Mouse (Mus musculus): ENCODE measurements around the gene Rftn1. TPM values are rescaled to one million over a fixed set of nuclear protein-coding genes. Genes with fewer than 3 reads are reported as not detected.

Gene Rftn1
- polyA plus RNA-seq, 1 experiment from 2014 or later = 17.0 TPM

GRCm38 (mm10) chr17:50061446-50061845 is 129.0 kb downstream of the Rftn1 start:
- ATAC-seq (ENCODE audit: low FRiP score) = no peak
- Histone ChIP-seq H3K4me1 (replicated peaks) (0 out of 2 replicates have a peak, but pooled peaks cover 4% of the 10 kb centered on the region), H3K9ac (no peak overlapping the region), H3K9me3 (no peaks in the 10 kb centered on the region), H3K27ac (no peak overlapping the region), H3K36me3 (no peaks in the 10 kb centered on the region), H3K4me3 (no peak overlapping the region), H3K27me3 (no peaks in the 10 kb centered on the region), H3K4me2 (no peak overlapping the region)
- WGBS = 94% methylated on average over 4 of the region's 4 CpGs

GRCm38 (mm10) chr17:50060220-50060619 is 130.3 kb downstream of the Rftn1 start:
- Histone ChIP-seq H3K4me2 (no peak overlapping the region), H3K27me3 (no peaks in the 10 kb centered on the region), H3K9ac (no peak overlapping the region), H3K4me3 (no peak overlapping the region), H3K36me3 (no peaks in the 10 kb centered on the region), H3K9me3 (no peaks in the 10 kb centered on the region), H3K27ac (no peak overlapping the region), H3K4me1 (replicated peaks) (peaks cover 5% of the 10 kb centered on the region)
- WGBS = 85% methylated on average over 2 of the region's 2 CpGs
- no peak for ATAC-seq (ENCODE audit: low FRiP score)

- no peak overlapping the region for H3K4me2 ChIP-seq
- no peak overlapping the region for H3K4me3 ChIP-seq
- 93% methylated on average over 5 of the region's 5 CpGs for WGBS
- no peak overlapping the region for H3K27ac ChIP-seq
- H3K9ac ChIP-seq = no peak overlapping the region
- H3K36me3 ChIP-seq = no peaks in the 10 kb centered on the region
- H3K4me1 ChIP-seq (replicated peaks) = peaks cover 13% of the 10 kb centered on the region
- no peak for ATAC-seq (ENCODE audit: low FRiP score)
- no peaks in the 10 kb centered on the region for H3K9me3 ChIP-seq
- H3K27me3 ChIP-seq = no peaks in the 10 kb centered on the region
Observed at GRCm38 (mm10) chr17:50059417-50059816, 131.1 kb downstream of the Rftn1 start.

GRCm38 (mm10) chr17:50055154-50055756 is 135.2 kb downstream of the Rftn1 start:
- ATAC-seq (ENCODE audit: low FRiP score) = peak; percentile 40; the same call in 1 of the 2 replicates
- H3K9ac ChIP-seq = no peak overlapping the region

GRCm38 (mm10) chr17:50054586-50054985 is 135.9 kb downstream of the Rftn1 start:
- Histone ChIP-seq H3K36me3 (no peaks in the 10 kb centered on the region), H3K4me1 (replicated peaks) (peaks cover 16% of the 10 kb centered on the region), H3K4me2 (no peak overlapping the region), H3K4me3 (no peak overlapping the region), H3K9me3 (no peaks in the 10 kb centered on the region), H3K27ac (peak overlapping the region; percentile 74), H3K9ac (no peak overlapping the region), H3K27me3 (no peaks in the 10 kb centered on the region)
- ATAC-seq (ENCODE audit: low FRiP score) = peak; percentile 68
- WGBS = 64% methylated on average over 7 of the region's 7 CpGs

More at GRCm38 (mm10) chr17:50055154-50055756, 135.2 kb downstream of the Rftn1 start:
- WGBS = 39% methylated on average over 16 of the region's 16 CpGs
- Histone ChIP-seq H3K36me3 (no peaks in the 10 kb centered on the region), H3K4me1 (replicated peaks) (peaks cover 16% of the 10 kb centered on the region), H3K9me3 (no peaks in the 10 kb centered on the region), H3K4me3 (no peak overlapping the region), H3K27me3 (no peaks in the 10 kb centered on the region), H3K4me2 (no peak overlapping the region), H3K27ac (peak overlapping the region; percentile 74)

GRCm38 (mm10) chr17:50053961-50054360 is 136.5 kb downstream of the Rftn1 start:
- no peak overlapping the region for H3K4me3 ChIP-seq
- H3K4me1 ChIP-seq (replicated peaks) = peaks cover 16% of the 10 kb centered on the region
- H3K36me3 ChIP-seq = no peaks in the 10 kb centered on the region
- no peaks in the 10 kb centered on the region for H3K27me3 ChIP-seq
- no peak overlapping the region for H3K27ac ChIP-seq
- WGBS = 97% methylated on average over 1 of the region's 1 CpGs
- no peaks in the 10 kb centered on the region for H3K9me3 ChIP-seq
- H3K4me2 ChIP-seq = no peak overlapping the region
- ATAC-seq (ENCODE audit: low FRiP score) = 0 out of 2 replicates have a peak, but pooled peaks have one; percentile 23
- H3K9ac ChIP-seq = no peak overlapping the region

- Histone ChIP-seq H3K36me3 (no peaks in the 10 kb centered on the region), H3K4me3 (no peak overlapping the region), H3K4me2 (no peak overlapping the region), H3K27ac (no peak overlapping the region), H3K9me3 (no peaks in the 10 kb centered on the region), H3K27me3 (no peaks in the 10 kb centered on the region), H3K4me1 (replicated peaks) (peaks cover 23% of the 10 kb centered on the region), H3K9ac (no peak overlapping the region)
- WGBS = 72% methylated on average over 7 of the region's 7 CpGs
- no peak for ATAC-seq (ENCODE audit: low FRiP score)
Observed at GRCm38 (mm10) chr17:50052741-50053468, 137.6 kb downstream of the Rftn1 start.

- no peaks in the 10 kb centered on the region for H3K9me3 ChIP-seq
- peaks cover 21% of the 10 kb centered on the region for H3K4me1 ChIP-seq (replicated peaks)
- H3K27me3 ChIP-seq = no peaks in the 10 kb centered on the region
- no peaks in the 10 kb centered on the region for H3K36me3 ChIP-seq
- no peak overlapping the region for H3K27ac ChIP-seq
- H3K4me2 ChIP-seq = no peak overlapping the region
- H3K9ac ChIP-seq = no peak overlapping the region
- no peak for ATAC-seq (ENCODE audit: low FRiP score)
- H3K4me3 ChIP-seq = no peak overlapping the region
- 89% methylated on average over 9 of the region's 9 CpGs for WGBS
Observed at GRCm38 (mm10) chr17:50050456-50050855, 140.0 kb downstream of the Rftn1 start.

- peak; percentile 36; the same call in 1 of the 2 replicates for ATAC-seq (ENCODE audit: low FRiP score)
- Histone ChIP-seq H3K9me3 (no peaks in the 10 kb centered on the region), H3K4me3 (no peak overlapping the region), H3K9ac (no peak overlapping the region), H3K27me3 (no peaks in the 10 kb centered on the region), H3K4me2 (no peak overlapping the region), H3K4me1 (replicated peaks) (peaks cover 7% of the 10 kb centered on the region), H3K27ac (peak overlapping the region; percentile 44), H3K36me3 (no peaks in the 10 kb centered on the region)
- WGBS = 65% methylated on average over 9 of the region's 9 CpGs
Observed at GRCm38 (mm10) chr17:50048209-50048608, 142.3 kb downstream of the Rftn1 start.

- no peak overlapping the region for H3K27ac ChIP-seq
- no peaks in the 10 kb centered on the region for H3K27me3 ChIP-seq
- no peak for ATAC-seq (ENCODE audit: low FRiP score)
- peaks cover 7% of the 10 kb centered on the region for H3K4me1 ChIP-seq (replicated peaks)
- no peaks in the 10 kb centered on the region for H3K9me3 ChIP-seq
- no peak overlapping the region for H3K4me3 ChIP-seq
- no peak overlapping the region for H3K9ac ChIP-seq
- H3K4me2 ChIP-seq = no peak overlapping the region
- H3K36me3 ChIP-seq = no peaks in the 10 kb centered on the region
- 89% methylated on average over 12 of the region's 12 CpGs for WGBS
Observed at GRCm38 (mm10) chr17:50047182-50047581, 143.3 kb downstream of the Rftn1 start.

- peaks cover 14% of the 10 kb centered on the region for H3K4me1 ChIP-seq (replicated peaks)
- no peak overlapping the region for H3K27ac ChIP-seq
- no peak overlapping the region for H3K4me2 ChIP-seq
- H3K27me3 ChIP-seq = no peaks in the 10 kb centered on the region
- H3K9me3 ChIP-seq = no peaks in the 10 kb centered on the region
- H3K4me3 ChIP-seq = no peak overlapping the region
- no peaks in the 10 kb centered on the region for H3K36me3 ChIP-seq
- 92% methylated on average over 3 of the region's 3 CpGs for WGBS
- no peak overlapping the region for H3K9ac ChIP-seq
- no peak for ATAC-seq (ENCODE audit: low FRiP score)
Observed at GRCm38 (mm10) chr17:50040727-50041410, 149.6 kb downstream of the Rftn1 start.

GRCm38 (mm10) chr17:50037882-50038665 is 152.4 kb downstream of the Rftn1 start:
- Histone ChIP-seq H3K36me3 (no peaks in the 10 kb centered on the region), H3K9ac (no peak overlapping the region), H3K27ac (no peak overlapping the region), H3K4me3 (no peak overlapping the region), H3K4me2 (no peak overlapping the region), H3K9me3 (no peaks in the 10 kb centered on the region), H3K27me3 (no peaks in the 10 kb centered on the region), H3K4me1 (replicated peaks) (peaks cover 14% of the 10 kb centered on the region)
- WGBS = 86% methylated on average over 10 of the region's 10 CpGs
- no peak for ATAC-seq (ENCODE audit: low FRiP score)

All from hindbrain, embryonic 13.5 days (tissue).